Comparison of ENCODE assay signal across 12 mouse cellular contexts in the genomic region with DNA sequence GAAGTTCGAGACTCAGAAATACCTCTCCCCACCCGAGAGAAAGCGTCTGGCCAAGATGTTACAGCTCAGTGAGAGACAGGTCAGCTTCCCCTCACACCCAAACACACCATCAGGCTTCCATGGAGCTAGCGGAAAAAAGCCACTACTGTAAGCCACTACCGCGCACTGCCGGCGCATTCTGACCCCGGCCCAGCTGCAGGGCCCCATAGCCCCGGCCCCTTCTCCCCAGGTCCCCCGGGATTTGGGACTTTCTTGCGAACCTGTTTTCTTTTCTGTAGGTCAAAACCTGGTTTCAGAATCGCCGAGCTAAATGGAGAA. TPM values are rescaled to one million over a fixed set of nuclear protein-coding genes. Genes with fewer than 3 reads are reported as not detected.
DNase-seq lines count a peak whose midpoint lies in the region; ATAC-seq and TF ChIP-seq lines count a peak whose summit lies in the region.
"Had no signal": no experiment of that assay in that cellular context is flagged by ENCODE, and none has a peak within 500 bp of the region (broad histone marks: within the 10 kb centered on the region; RNA-seq: fewer than 3 reads in every experiment).

No protein-coding gene starts in this region.

- peaks cover 57% of the 10 kb centered on the region for H3K27me3 ChIP-seq in heart, embryonic 16.5 days (ENCODE audit: control insufficient read depth, insufficient read depth, low read length)
- H3K27me3 ChIP-seq in limb, embryonic 12.5 days, result peaks cover 86% of the 10 kb centered on the region
- H3K27me3 ChIP-seq in thymus, adult 2 months (ENCODE audit: control insufficient read depth, insufficient read depth, low read length), result peaks cover 17% of the 10 kb centered on the region

- no peak overlapping the region for H3K27ac ChIP-seq in heart, embryonic 16.5 days (ENCODE audit: low read length)
- H3K27ac ChIP-seq in limb, embryonic 12.5 days, result no peak overlapping the region
- H3K27ac ChIP-seq in thymus, adult 2 months (ENCODE audit: control insufficient read depth, insufficient read depth, low read length), result no peak overlapping the region
- H3K27ac ChIP-seq: embryonic facial prominence, embryonic 13.5 days; midbrain, embryonic 15.5 days had no signal

- 27% methylated on average over 14 of the region's 14 CpGs for WGBS in heart, embryonic 16.5 days
- 3% methylated on average over 14 of the region's 14 CpGs for WGBS in limb, embryonic 12.5 days
- 36% methylated on average over 14 of the region's 14 CpGs for WGBS in thymus, adult 2 months

- no peak overlapping the region for H3K4me3 ChIP-seq in heart, embryonic 16.5 days (ENCODE audit: low read length)
- 0 out of 2 replicates have a peak overlapping the region, but pooled peaks have one; percentile 4 for H3K4me3 ChIP-seq in limb, embryonic 12.5 days (replicated peaks)
- H3K4me3 ChIP-seq in thymus, adult 2 months (ENCODE audit: control insufficient read depth, insufficient read depth, low read length), result no peak overlapping the region
- H3K4me3 ChIP-seq: midbrain, embryonic 15.5 days had no signal

- no peak for TF ChIP-seq POLR2A in thymus, adult 2 months (IDR thresholded peaks at IDR 0.05; ENCODE audit: control insufficient read depth, extremely low read depth, insufficient read depth, low read length, poor library complexity)

- H3K4me2 ChIP-seq in heart, embryonic 16.5 days (ENCODE audit: low read depth, low read length), result peak overlapping the region; percentile 74
- H3K4me2 ChIP-seq in limb, embryonic 12.5 days, result peak overlapping the region; percentile 19; the same call in 1 of the 2 replicates
- H3K4me2 ChIP-seq: midbrain, embryonic 15.5 days had no signal

- no peak for ATAC-seq in heart, embryonic 16.5 days (replicated peaks; ENCODE audit: extremely low read depth, insufficient read depth, low FRiP score)
- ATAC-seq in limb, embryonic 12.5 days (ENCODE audit: insufficient number of reproducible peaks, insufficient read depth, low FRiP score, low TSS enrichment, low read depth), result no peak
- ATAC-seq: CD4-positive, CD25-positive, alpha-beta regulatory T cell, adult 4 months; midbrain, embryonic 15.5 days had no signal

- no peaks in the 10 kb centered on the region for H3K36me3 ChIP-seq in heart, embryonic 16.5 days (ENCODE audit: control insufficient read depth, insufficient read depth)
- no peaks in the 10 kb centered on the region for H3K36me3 ChIP-seq in limb, embryonic 12.5 days
- H3K36me3 ChIP-seq in thymus, adult 2 months (ENCODE audit: control insufficient read depth, insufficient read depth, low read length), result no peaks in the 10 kb centered on the region
- H3K36me3 ChIP-seq: embryonic facial prominence, embryonic 13.5 days; midbrain, embryonic 15.5 days had no signal

- H3K9ac ChIP-seq in heart, embryonic 16.5 days (ENCODE audit: low read length), result no peak overlapping the region
- no peak overlapping the region for H3K9ac ChIP-seq in limb, embryonic 12.5 days (replicated peaks)
- H3K9ac ChIP-seq: embryonic facial prominence, embryonic 13.5 days; midbrain, embryonic 15.5 days had no signal

- no peak for TF ChIP-seq CTCF in thymus, adult 2 months (IDR thresholded peaks at IDR 0.05; ENCODE audit: borderline replicate concordance, control insufficient read depth, extremely low read depth, insufficient read depth, low read length, poor library complexity)

- H3K4me1 ChIP-seq in heart, embryonic 16.5 days (ENCODE audit: control insufficient read depth, insufficient read depth, low read length), result 0 out of 2 replicates have a peak, but pooled peaks cover 3% of the 10 kb centered on the region
- peaks cover 21% of the 10 kb centered on the region for H3K4me1 ChIP-seq in limb, embryonic 12.5 days (replicated peaks)
- H3K4me1 ChIP-seq in thymus, adult 2 months (replicated peaks; ENCODE audit: control insufficient read depth, insufficient read depth, low read length), result peaks cover 12% of the 10 kb centered on the region; the same call in 1 of the 2 replicates

- DNase-seq in heart, adult 9 months (ENCODE audit: low spot score in 2 of 2), result no peak
- peak; percentile 12 for DNase-seq in retina, embryonic 14.5 days (ENCODE audit: low spot score)
- no peak for DNase-seq in retina, postnatal 1 day
- no peak for DNase-seq in thymus, adult 2 months
- no peak for DNase-seq in ovary, adult 18-20 months (ENCODE audit: low spot score)
- no peak for DNase-seq in gastrocnemius, adult 8-10 months (ENCODE audit: low spot score in 2 of 2)
- DNase-seq: layer of hippocampus, postnatal 36 days had no signal

- no peaks in the 10 kb centered on the region for H3K9me3 ChIP-seq in heart, embryonic 16.5 days (replicated peaks; ENCODE audit: control insufficient read depth, low read length)
- no peaks in the 10 kb centered on the region for H3K9me3 ChIP-seq in limb, embryonic 12.5 days
- H3K9me3 ChIP-seq: embryonic facial prominence, embryonic 13.5 days; midbrain, embryonic 15.5 days had no signal

RNA-seq across cellular contexts. Expression of a gene that starts 2.6 kb away (rescaled TPM):
- polyA plus RNA-seq in heart, embryonic 16.5 days (2015; fragmentation: Nextera tagmentation; extraction: Ambion mirVana), result 13.0 and 13.1 TPM in 2 replicates
- polyA plus RNA-seq in limb, embryonic 12.5 days (2016; fragmentation: Nextera tagmentation; extraction: Ambion mirVana), result 9.7 and 10.1 TPM in 2 replicates
- 5.1 and 8.3 TPM in 2 replicates for polyA plus RNA-seq in thymus, adult 2 months (2012; rRNA removed)
- total RNA-seq in gastrocnemius, adult 8-10 months (2022), result 1 to 10 TPM in 3 of 4 experiments, under 1 TPM in 1; 0.92 to 1.4 (median 1.1) TPM
